Mouse (Mus musculus) MEL (cell line): ENCODE results near the gene Ddx51. TPM values are rescaled to one million over a fixed set of nuclear protein-coding genes. Genes with fewer than 3 reads are reported as not detected.

ENCODE experiments used
- DNase-seq: peaks from one replicate; pipeline ENCODE4 v3.0.0; 2011; ENCODE audit warnings: low read depth, low spot score
- H3K27ac ChIP-seq: 2 replicates; pipeline ENCODE4 v1.5.1; 2012; ENCODE audit warnings: low read depth, mild to moderate bottlenecking, control low read depth, low read length, moderate library complexity; ENCODE audit not compliant: control insufficient read depth
- H3K27me3 ChIP-seq, 2 experiments: fragments of 150-350 bp in 1 of 2; sonication (generic) in 1 of 2; 2 replicates each; pipeline ENCODE4 v1.6.1; 2012; ENCODE audit warnings: low read length in 2 of 2, mild to moderate bottlenecking in 2 of 2, improper control_type of control experiment in 1 of 2, moderate library complexity in 1 of 2; ENCODE audit not compliant: insufficient read depth in 2 of 2, control insufficient read depth in 1 of 2
- H3K36me3 ChIP-seq, 2 experiments: 2 replicates each; pipeline ENCODE4 v1.6.1; 2012 to 2014; ENCODE audit warnings: low read length in 2 of 2, improper control_type of control experiment in 1 of 2, inconsistent platforms in 1 of 2, mild to moderate bottlenecking in 1 of 2; ENCODE audit not compliant: insufficient read depth in 2 of 2, control insufficient read depth in 1 of 2
- H3K4me1 ChIP-seq, 2 experiments: fragments of 150-350 bp in 1 of 2; sonication (generic) in 1 of 2; 2 replicates each; pipeline ENCODE4 v1.6.1; 2012; ENCODE audit warnings: low read length in 2 of 2, improper control_type of control experiment in 1 of 2, mild to moderate bottlenecking in 1 of 2; ENCODE audit not compliant: insufficient read depth in 2 of 2, control insufficient read depth in 1 of 2
- H3K4me3 ChIP-seq, 2 experiments: fragments of 150-350 bp in 1 of 2; sonication (generic) in 1 of 2; 2 replicates each; pipeline ENCODE4 v1.5.1; 2012; ENCODE audit warnings: low read depth in 2 of 2, low read length in 2 of 2, mild to moderate bottlenecking in 2 of 2, moderate library complexity in 2 of 2, control low read depth in 1 of 2, improper control_type of control experiment in 1 of 2; ENCODE audit not compliant: control insufficient read depth in 1 of 2, insufficient read depth in 1 of 2
- H3K79me2 ChIP-seq: 2 replicates; pipeline ENCODE4 v1.6.1; 2012; ENCODE audit warnings: mild to moderate bottlenecking, low read length, moderate library complexity; ENCODE audit not compliant: control insufficient read depth, poor library complexity, insufficient read depth
- H3K9ac ChIP-seq: 2 replicates; pipeline ENCODE4 v1.6.1; 2012; ENCODE audit warnings: low read depth, mild to moderate bottlenecking, control low read depth, low read length, moderate library complexity; ENCODE audit not compliant: control insufficient read depth, poor library complexity, severe bottlenecking
- H3K9me3 ChIP-seq: fragments of 150-350 bp; sonication (generic); replicated peaks from 2 replicates; pipeline ENCODE4 v1.6.1; 2012; ENCODE audit warnings: mild to moderate bottlenecking, low read length, improper control_type of control experiment, moderate library complexity; ENCODE audit not compliant: insufficient read depth
- BHLHE40 ChIP-seq: IDR thresholded peaks from 2 replicates; pipeline ENCODE4 v1.6.1; 2012; ENCODE audit warnings: low read depth, mild to moderate bottlenecking, inconsistent platforms, low read length, improper control_type of control experiment, borderline replicate concordance
- CHD2 ChIP-seq: IDR thresholded peaks from 2 replicates; pipeline ENCODE4 v1.6.1; 2011; ENCODE audit warnings: low read length, improper control_type of control experiment
- CTCF ChIP-seq, 3 experiments: IDR thresholded peaks in 2 of 3; conservative IDR thresholded peaks in 1 of 3; 2 replicates each; pipeline ENCODE4 v1.5.1; 2011 to 2012; ENCODE audit warnings: low read length in 3 of 3, low read depth in 2 of 3, mild to moderate bottlenecking in 2 of 3, improper control_type of control experiment in 1 of 3, inconsistent platforms in 1 of 3, mixed read lengths in 1 of 3, moderate library complexity in 1 of 3; ENCODE audit not compliant: control insufficient read depth in 1 of 3, insufficient read depth in 1 of 3, poor library complexity in 1 of 3, severe bottlenecking in 1 of 3
- E2F4 ChIP-seq: IDR thresholded peaks from 2 replicates; pipeline ENCODE4 v1.6.1; 2011; ENCODE audit warnings: low read depth, low read length, improper control_type of control experiment, borderline replicate concordance
- ELF1 ChIP-seq: IDR thresholded peaks from 2 replicates; pipeline ENCODE4 v1.6.1; 2014; ENCODE audit warnings: low read depth, mild to moderate bottlenecking, inconsistent platforms, low read length, improper control_type of control experiment, moderate library complexity
- EP300 ChIP-seq, 2 experiments: IDR thresholded peaks; 2 replicates each; pipeline ENCODE4 v1.6.1; 2011; ENCODE audit warnings: improper control_type of control experiment in 2 of 2, low read length in 2 of 2, low read depth in 1 of 2, mild to moderate bottlenecking in 1 of 2
- ETS1 ChIP-seq: IDR thresholded peaks from 2 replicates; pipeline ENCODE4 v1.6.1; 2012; ENCODE audit warnings: low read depth, mild to moderate bottlenecking, inconsistent platforms, low read length, improper control_type of control experiment, moderate library complexity
- GABPA ChIP-seq: IDR thresholded peaks from 2 replicates; pipeline ENCODE4 v1.6.1; 2012; ENCODE audit warnings: low read depth, mild to moderate bottlenecking, inconsistent platforms, low read length, improper control_type of control experiment, moderate library complexity
- GATA1 ChIP-seq: IDR thresholded peaks from 2 replicates; pipeline ENCODE4 v1.6.1; 2011; ENCODE audit warnings: low read depth, low read length, improper control_type of control experiment
- JUND ChIP-seq: IDR thresholded peaks from 2 replicates; pipeline ENCODE4 v1.6.1; 2011; ENCODE audit warnings: low read depth, mild to moderate bottlenecking, improper control_type of control experiment, low read length
- KAT2A ChIP-seq: conservative IDR thresholded peaks from 2 replicates; pipeline ENCODE4 v1.6.1; 2012; ENCODE audit warnings: low read depth, low read length, improper control_type of control experiment, inconsistent platforms
- MAX ChIP-seq: IDR thresholded peaks from 2 replicates; pipeline ENCODE4 v1.6.1; 2011; ENCODE audit warnings: low read length, improper control_type of control experiment
- MAZ ChIP-seq: IDR thresholded peaks from 2 replicates; pipeline ENCODE4 v1.6.1; 2012; ENCODE audit warnings: low read depth, mild to moderate bottlenecking, inconsistent platforms, low read length, improper control_type of control experiment
- MEF2A ChIP-seq: IDR thresholded peaks from 2 replicates; pipeline ENCODE4 v1.6.1; 2014; ENCODE audit warnings: low read depth, mild to moderate bottlenecking, inconsistent platforms, low read length, improper control_type of control experiment; ENCODE audit not compliant: poor library complexity, insufficient replicate concordance, severe bottlenecking; ENCODE audit errors: extremely low read depth
- MXI1 ChIP-seq: IDR thresholded peaks from 2 replicates; pipeline ENCODE4 v1.6.1; 2011; ENCODE audit warnings: mild to moderate bottlenecking, low read depth, low read length, improper control_type of control experiment
- MYC ChIP-seq: IDR thresholded peaks from 2 replicates; pipeline ENCODE4 v1.6.1; 2011; ENCODE audit warnings: low read depth, mild to moderate bottlenecking, low read length, improper control_type of control experiment, moderate library complexity
- NRF1 ChIP-seq: IDR thresholded peaks from 2 replicates; pipeline ENCODE4 v1.6.1; 2014; ENCODE audit warnings: low read depth, mild to moderate bottlenecking, inconsistent platforms, low read length, improper control_type of control experiment, moderate library complexity; ENCODE audit not compliant: poor library complexity, insufficient read depth, severe bottlenecking
- POLR2AphosphoS5 ChIP-seq: IDR thresholded peaks from 2 replicates; pipeline ENCODE4 v1.6.1; 2012; ENCODE audit warnings: low read depth, borderline replicate concordance, mild to moderate bottlenecking, inconsistent platforms, low read length, moderate library complexity, mixed read lengths
- RAD21 ChIP-seq: IDR thresholded peaks from 2 replicates; pipeline ENCODE4 v1.6.1; 2011; ENCODE audit warnings: mild to moderate bottlenecking, low read depth, low read length, improper control_type of control experiment
- RCOR1 ChIP-seq: IDR thresholded peaks from 2 replicates; pipeline ENCODE4 v1.6.1; 2012; ENCODE audit warnings: low read depth, mild to moderate bottlenecking, inconsistent platforms, low read length, improper control_type of control experiment
- SIN3A ChIP-seq: IDR thresholded peaks from 2 replicates; pipeline ENCODE4 v1.6.1; 2012; ENCODE audit warnings: low read length, improper control_type of control experiment, inconsistent platforms
- SMC3 ChIP-seq: IDR thresholded peaks from 2 replicates; pipeline ENCODE4 v1.6.1; 2011; ENCODE audit warnings: low read depth, low read length, improper control_type of control experiment
- TAL1 ChIP-seq: IDR thresholded peaks from 2 replicates; pipeline ENCODE4 v1.6.1; 2012; ENCODE audit warnings: mild to moderate bottlenecking, inconsistent platforms, low read length, moderate library complexity, mixed read lengths
- TBP ChIP-seq: IDR thresholded peaks from 2 replicates; pipeline ENCODE4 v1.8.0; 2011; ENCODE audit warnings: low read depth, low read length, improper control_type of control experiment
- TCF12 ChIP-seq: IDR thresholded peaks from 2 replicates; pipeline ENCODE4 v1.6.1; 2014; ENCODE audit warnings: low read depth, mild to moderate bottlenecking, inconsistent platforms, low read length, improper control_type of control experiment, moderate library complexity
- UBTF ChIP-seq: IDR thresholded peaks from 2 replicates; pipeline ENCODE4 v1.6.1; 2012; ENCODE audit warnings: low read depth, mild to moderate bottlenecking, inconsistent platforms, low read length, improper control_type of control experiment, moderate library complexity, borderline replicate concordance; ENCODE audit not compliant: insufficient read depth
- USF1 ChIP-seq: IDR thresholded peaks from 2 replicates; pipeline ENCODE4 v1.6.1; 2014; ENCODE audit warnings: low read depth, mild to moderate bottlenecking, inconsistent platforms, low read length, improper control_type of control experiment, moderate library complexity
- USF2 ChIP-seq, 2 experiments: IDR thresholded peaks; 2 replicates each; pipeline ENCODE4 v1.6.1; 2011 to 2012; ENCODE audit warnings: improper control_type of control experiment in 2 of 2, low read length in 2 of 2, borderline replicate concordance in 1 of 2, inconsistent platforms in 1 of 2, low read depth in 1 of 2, mild to moderate bottlenecking in 1 of 2; ENCODE audit not compliant: insufficient read depth in 1 of 2
- ZC3H11A ChIP-seq: IDR thresholded peaks from 2 replicates; pipeline ENCODE4 v1.6.1; 2012; ENCODE audit warnings: low read depth, mild to moderate bottlenecking, inconsistent platforms, low read length, improper control_type of control experiment
- ZKSCAN1 ChIP-seq: IDR thresholded peaks from 2 replicates; pipeline ENCODE4 v1.6.1; 2012; ENCODE audit warnings: low read depth, mild to moderate bottlenecking, inconsistent platforms, low read length, improper control_type of control experiment, moderate library complexity
- ZNF384 ChIP-seq: IDR thresholded peaks from 2 replicates; pipeline ENCODE4 v1.6.1; 2012; ENCODE audit warnings: low read depth, mild to moderate bottlenecking, inconsistent platforms, low read length, improper control_type of control experiment
- polyA plus RNA-seq, 2 experiments: library from polyadenylated mRNA; stranded (reverse) in 1 of 2; unstranded in 1 of 2; fragments of >175 nt in 1 of 2; fragments of >200 nt in 1 of 2; gene quantifications; 2 replicates each; pipeline versions ENCODE4 v1.2.1 to v1.2.4; 2012; ENCODE audit warnings: low replicate concordance in 2 of 2, low read depth in 1 of 2; ENCODE audit not compliant: insufficient read length in 2 of 2, insufficient read depth in 1 of 2, missing spikeins in 1 of 2
- total RNA-seq: library from RNA; depleted of rRNA; stranded (reverse); fragments of 300-350 nt; gene quantifications from 2 replicates; pipeline ENCODE4 v1.2.3, GENCODE M21; 2012

Gene Ddx51
- total and polyA plus RNA-seq, 3 experiments: 16.3 to 285 (median 52.9) TPM

- no peaks in the 10 kb centered on the region for H3K9me3 ChIP-seq
- no peaks in the 10 kb centered on the region for H3K4me1 ChIP-seq
- H3K9ac ChIP-seq: no peak overlapping the region
- DNase-seq: no peak
- no peak overlapping the region for H3K4me3 ChIP-seq
- TF ChIP-seq POLR2AphosphoS5 (no peak), TAL1 (no peak), UBTF (no peak), ETS1 (no peak), TBP (no peak), NRF1 (no peak), GATA1 (no peak), EP300 (IDR thresholded peaks at IDR 0.05; ENCODE audit: low read depth in 1 of 2, low read length in 2 of 2) (no peak), MYC (no peak), MEF2A (no peak), E2F4 (no peak), TCF12 (no peak)
- no peaks in the 10 kb centered on the region for H3K79me2 ChIP-seq
- no peaks in the 10 kb centered on the region for H3K27me3 ChIP-seq
- H3K27ac ChIP-seq: no peak overlapping the region
- no peaks in the 10 kb centered on the region for H3K36me3 ChIP-seq
Measured at GRCm38 (mm10) chr5:110619226-110619625, 34.0 kb upstream of the Ddx51 start.

GRCm38 (mm10) chr5:110624319-110624718 is 28.9 kb upstream of the Ddx51 start:
- no peaks in the 10 kb centered on the region for H3K9me3 ChIP-seq
- H3K9ac ChIP-seq: no peak overlapping the region
- H3K36me3 ChIP-seq: no peaks in the 10 kb centered on the region
- DNase-seq: peak; percentile 47
- no peak for TF ChIP-seq GABPA
- no peak for TF ChIP-seq USF2 (IDR thresholded peaks at IDR 0.05; ENCODE audit: borderline replicate concordance in 1 of 2, insufficient read depth in 1 of 2, low read depth in 1 of 2, low read length in 2 of 2)
- no peak for TF ChIP-seq POLR2AphosphoS5
- peak; percentile 54 for TF ChIP-seq RAD21
- no peak for TF ChIP-seq RCOR1
- no peak for TF ChIP-seq ZKSCAN1
- TF ChIP-seq KAT2A: no peak
- no peak for TF ChIP-seq MXI1
- TF ChIP-seq GATA1: no peak
- TF ChIP-seq BHLHE40: no peak
- peak in 2 of 3 experiments; percentile 20 to 36; a peak in 3 of 6 replicates for TF ChIP-seq CTCF (IDR thresholded peaks at IDR 0.05 in 2 of 3, conservative IDR thresholded peaks at IDR 0.05 in 1 of 3; ENCODE audit: control insufficient read depth in 1 of 3, insufficient read depth in 1 of 3, low read depth in 2 of 3, low read length in 3 of 3, poor library complexity in 1 of 3, severe bottlenecking in 1 of 3)
- no peak for TF ChIP-seq MAX
- TF ChIP-seq ZNF384: peak; percentile 84
- TF ChIP-seq ZC3H11A: peak; percentile 58
- TF ChIP-seq JUND: no peak
- TF ChIP-seq TCF12: no peak
- peak; percentile 56 for TF ChIP-seq SMC3
- no peak for TF ChIP-seq E2F4
- no peak for TF ChIP-seq MAZ
- TF ChIP-seq CHD2: no peak
- TF ChIP-seq SIN3A: no peak
- no peak for TF ChIP-seq ELF1
- no peak for TF ChIP-seq TBP
- no peak for TF ChIP-seq USF1
- no peak for TF ChIP-seq UBTF
- no peak for TF ChIP-seq NRF1
- TF ChIP-seq MYC: peak; percentile 63; the same call in 1 of the 2 replicates
- H3K27me3 ChIP-seq: peaks cover 0 to 1% of the 10 kb centered on the region in 2 experiments; a peak in 2 of 4 replicates
- no peak overlapping the region for H3K4me3 ChIP-seq
- no peak overlapping the region for H3K27ac ChIP-seq
- no peaks in the 10 kb centered on the region for H3K4me1 ChIP-seq
- H3K79me2 ChIP-seq: no peaks in the 10 kb centered on the region
